Comparison of ENCODE assay signal across 22 mouse cellular contexts in genomic region chr7:73894506-73894905, GRCm38 (mm10).
A peak's percentile ranks its signal among the peaks of the same experiment; 100 is the strongest.
DNase-seq lines count a peak whose midpoint lies in the region; ATAC-seq and TF ChIP-seq lines count a peak whose summit lies in the region.
"Had no signal": no experiment of that assay in that cellular context is flagged by ENCODE, and none has a peak within 500 bp of the region (broad histone marks: within the 10 kb centered on the region; RNA-seq: fewer than 3 reads in every experiment).

No protein-coding gene starts in this region.

- no peak for ATAC-seq in hindbrain, embryonic 13.5 days (ENCODE audit: low FRiP score)
- peak; percentile 44; the same call in 1 of the 2 replicates for ATAC-seq in hindbrain, postnatal 0 days
- ATAC-seq in intestine, postnatal 0 days = no peak
- ATAC-seq: forebrain, embryonic 16.5 days; inflammation-experienced regulatory T-cells, adult 6 months; liver, postnatal 0 days had no signal

- H3K27me3 ChIP-seq in hindbrain, embryonic 10.5 days (ENCODE audit: insufficient read depth, poor library complexity, severe bottlenecking) = peaks cover 35% of the 10 kb centered on the region
- H3K27me3 ChIP-seq in hindbrain, embryonic 13.5 days = 0 out of 2 replicates have a peak, but pooled peaks cover 3% of the 10 kb centered on the region
- no peaks in the 10 kb centered on the region for H3K27me3 ChIP-seq in hindbrain, postnatal 0 days (ENCODE audit: insufficient read depth, low read length)
- H3K27me3 ChIP-seq in intestine, postnatal 0 days (replicated peaks; ENCODE audit: control insufficient read depth, insufficient read depth, low read length) = no peaks in the 10 kb centered on the region
- H3K27me3 ChIP-seq: heart, embryonic 12.5 days; megakaryocyte, embryonic 14.5 days had no signal

- no peaks in the 10 kb centered on the region for H3K36me3 ChIP-seq in hindbrain, embryonic 10.5 days
- H3K36me3 ChIP-seq in hindbrain, embryonic 13.5 days = no peaks in the 10 kb centered on the region
- no peaks in the 10 kb centered on the region for H3K36me3 ChIP-seq in hindbrain, postnatal 0 days (ENCODE audit: insufficient read depth, low read length)
- no peaks in the 10 kb centered on the region for H3K36me3 ChIP-seq in intestine, postnatal 0 days (ENCODE audit: control insufficient read depth, insufficient read depth)
- H3K36me3 ChIP-seq: heart, embryonic 12.5 days; limb, embryonic 10.5 days had no signal

- no peak for TF ChIP-seq CTCF in hindbrain, postnatal 0 days (IDR thresholded peaks at IDR 0.05; ENCODE audit: low read depth)
- TF ChIP-seq CTCF in intestine, postnatal 0 days (IDR thresholded peaks at IDR 0.05; ENCODE audit: low read depth) = no peak

- no peak overlapping the region for H3K4me2 ChIP-seq in hindbrain, embryonic 13.5 days
- H3K4me2 ChIP-seq in hindbrain, postnatal 0 days (ENCODE audit: low read depth, low read length) = no peak overlapping the region
- no peak overlapping the region for H3K4me2 ChIP-seq in intestine, postnatal 0 days (replicated peaks; ENCODE audit: low read depth)
- H3K4me2 ChIP-seq: heart, embryonic 12.5 days had no signal

- H3K4me1 ChIP-seq in hindbrain, embryonic 10.5 days (replicated peaks) = peaks cover 35% of the 10 kb centered on the region
- peaks cover 24% of the 10 kb centered on the region for H3K4me1 ChIP-seq in hindbrain, embryonic 13.5 days (replicated peaks)
- no peaks in the 10 kb centered on the region; the same call in 1 of the 2 replicates for H3K4me1 ChIP-seq in hindbrain, postnatal 0 days (ENCODE audit: insufficient read depth, low read length)
- H3K4me1 ChIP-seq in intestine, postnatal 0 days (replicated peaks; ENCODE audit: control insufficient read depth, insufficient read depth, low read length) = no peaks in the 10 kb centered on the region
- H3K4me1 ChIP-seq: heart, embryonic 12.5 days; limb, embryonic 10.5 days; megakaryocyte, embryonic 14.5 days had no signal

- H3K9me3 ChIP-seq in hindbrain, embryonic 10.5 days = no peaks in the 10 kb centered on the region
- H3K9me3 ChIP-seq in hindbrain, embryonic 13.5 days = no peaks in the 10 kb centered on the region
- no peaks in the 10 kb centered on the region for H3K9me3 ChIP-seq in hindbrain, postnatal 0 days (ENCODE audit: low read length)
- no peaks in the 10 kb centered on the region for H3K9me3 ChIP-seq in intestine, postnatal 0 days (ENCODE audit: control insufficient read depth)
- H3K9me3 ChIP-seq: heart, embryonic 12.5 days; limb, embryonic 10.5 days; megakaryocyte, embryonic 14.5 days had no signal

- H3K4me3 ChIP-seq in hindbrain, embryonic 10.5 days = no peak overlapping the region
- no peak overlapping the region for H3K4me3 ChIP-seq in hindbrain, embryonic 13.5 days
- H3K4me3 ChIP-seq in hindbrain, postnatal 0 days (ENCODE audit: low read length) = no peak overlapping the region
- H3K4me3 ChIP-seq in intestine, postnatal 0 days (ENCODE audit: low read depth, low read length) = no peak overlapping the region
- H3K4me3 ChIP-seq: heart, embryonic 12.5 days; limb, embryonic 10.5 days; megakaryocyte, embryonic 14.5 days had no signal

- 31% methylated on average over 6 of the region's 6 CpGs for WGBS in hindbrain, embryonic 10.5 days
- WGBS in hindbrain, embryonic 13.5 days = 19% methylated on average over 6 of the region's 6 CpGs
- WGBS in hindbrain, postnatal 0 days = 22% methylated on average over 6 of the region's 6 CpGs
- WGBS in intestine, postnatal 0 days = 68% methylated on average over 6 of the region's 6 CpGs

- peak; percentile 56 for DNase-seq in hindbrain, embryonic 10.5 days (ENCODE audit: low spot score)
- DNase-seq in Muller cell, postnatal 12 days (ENCODE audit: inconsistent ontology term) = peak; percentile 80
- peak; percentile 48 for DNase-seq in embryo, embryonic 10 days (ENCODE audit: low spot score)
- no peak for DNase-seq in hindbrain, postnatal 0 days (ENCODE audit: low spot score)
- no peak for DNase-seq in frontal cortex, postnatal 36 days (ENCODE audit: low spot score in 2 of 2)
- DNase-seq: adrenal gland, adult 2 months; cerebellum, adult 9-11 months; gastrocnemius, postnatal 36 days; heart, postnatal 14 days; kidney, adult 9 months; kidney, postnatal 36 days; layer of hippocampus, adult 9-11 months; liver, postnatal 0 days; lung, postnatal 14 days; thymus, postnatal 14 days had no signal

- 0 out of 2 replicates have a peak overlapping the region, but pooled peaks have one; percentile 31 for H3K27ac ChIP-seq in hindbrain, embryonic 10.5 days
- no peak overlapping the region for H3K27ac ChIP-seq in hindbrain, embryonic 13.5 days
- no peak overlapping the region for H3K27ac ChIP-seq in hindbrain, postnatal 0 days
- H3K27ac ChIP-seq in intestine, postnatal 0 days (ENCODE audit: low read depth, low read length) = no peak overlapping the region
- H3K27ac ChIP-seq: limb, embryonic 10.5 days had no signal

- H3K9ac ChIP-seq in hindbrain, embryonic 13.5 days = no peak overlapping the region
- H3K9ac ChIP-seq in hindbrain, postnatal 0 days (replicated peaks; ENCODE audit: low read length) = no peak overlapping the region
- no peak overlapping the region for H3K9ac ChIP-seq in intestine, postnatal 0 days (ENCODE audit: low read depth, low read length)
- H3K9ac ChIP-seq: heart, embryonic 12.5 days; liver, postnatal 0 days had no signal

Comparison
In these comparisons a context has a peak if more than half of its experiments do, and no peak if none do; other contexts are left out.
1. DNase-seq: peak in hindbrain, embryonic 10.5 days (single experiment), Muller cell, postnatal 12 days (single experiment) and embryo, embryonic 10 days (single experiment); none in hindbrain, postnatal 0 days (single experiment) and frontal cortex, postnatal 36 days (0 of 2).